Mouse (Mus musculus) G1E (cell line): Measurements from ENCODE around the gene Mical3. TPM values are rescaled to one million over a fixed set of nuclear protein-coding genes. Genes with fewer than 3 reads are reported as not detected.

Source experiments
- ATAC-seq: 2 replicates; pipeline ENCODE4 v1.8.0; 2016; ENCODE audit warnings: mild to moderate bottlenecking; ENCODE audit not compliant: insufficient number of reproducible peaks, poor library complexity, low FRiP score, severe bottlenecking; ENCODE audit errors: extremely low read depth
- DNase-seq: peaks from one replicate; pipeline ENCODE4 v3.0.0; 2012; ENCODE audit warnings: low spot score
- H3K27me3 ChIP-seq: 2 replicates; pipeline ENCODE4 v1.6.1; 2012; ENCODE audit warnings: mild to moderate bottlenecking, low read length, inconsistent platforms; ENCODE audit not compliant: insufficient read depth
- H3K36me3 ChIP-seq: replicated peaks from 2 replicates; pipeline ENCODE3; 2012; ENCODE audit warnings: mild to moderate bottlenecking, inconsistent platforms
- H3K4me1 ChIP-seq: 2 replicates; pipeline ENCODE4 v1.6.1; 2012; ENCODE audit warnings: low read depth, low read length, inconsistent platforms, mixed read lengths; ENCODE audit not compliant: insufficient read depth
- H3K4me3 ChIP-seq: 2 replicates; pipeline ENCODE4 v1.5.1; 2012; ENCODE audit warnings: low read depth, mild to moderate bottlenecking, inconsistent platforms, low read length, moderate library complexity, mixed read lengths
- H3K9me3 ChIP-seq: replicated peaks from 2 replicates; pipeline ENCODE4 v1.6.1; 2012; ENCODE audit warnings: inconsistent platforms
- CTCF ChIP-seq: IDR thresholded peaks from 2 replicates; pipeline ENCODE4 v1.5.1; 2012; ENCODE audit warnings: low read depth, low read length, inconsistent platforms, mixed read lengths
- GATA1 ChIP-seq: IDR thresholded peaks from 2 replicates; pipeline ENCODE4 v1.6.1; 2012; ENCODE audit warnings: borderline replicate concordance, low read length, inconsistent platforms, mixed read lengths
- GATA2 ChIP-seq: IDR thresholded peaks from 2 replicates; pipeline ENCODE4 v1.6.1; 2012; ENCODE audit warnings: low read depth, low read length, inconsistent platforms, borderline replicate concordance
- POLR2AphosphoS5 ChIP-seq: IDR thresholded peaks from 2 replicates; pipeline ENCODE4 v1.6.1; 2012; ENCODE audit warnings: low read depth, low read length, inconsistent platforms; ENCODE audit not compliant: insufficient replicate concordance
- TAL1 ChIP-seq: conservative IDR thresholded peaks from 2 replicates; pipeline ENCODE4 v1.6.1; 2012; ENCODE audit warnings: low read depth, low read length, inconsistent platforms, mixed read lengths
- polyA plus RNA-seq: library from polyadenylated mRNA; stranded (reverse); fragments of >175 nt; gene quantifications from 2 replicates; pipeline ENCODE4 v1.2.3, GENCODE M21; 2012
- total RNA-seq, 2 experiments: library from RNA; stranded (forward) in 1 of 2; stranded (reverse) in 1 of 2; fragments of 200-1000 nt in 1 of 2; fragments of >200 nt in 1 of 2; fragmentation: Nextera tagmentation in 1 of 2; gene quantifications; 2 replicates each; pipeline ENCODE4 v1.2.3; 2014 to 2017

Mical3 gene
- total and polyA plus RNA-seq, 3 experiments, result 20.9 to 109 (median 38.1) TPM

DNA sequence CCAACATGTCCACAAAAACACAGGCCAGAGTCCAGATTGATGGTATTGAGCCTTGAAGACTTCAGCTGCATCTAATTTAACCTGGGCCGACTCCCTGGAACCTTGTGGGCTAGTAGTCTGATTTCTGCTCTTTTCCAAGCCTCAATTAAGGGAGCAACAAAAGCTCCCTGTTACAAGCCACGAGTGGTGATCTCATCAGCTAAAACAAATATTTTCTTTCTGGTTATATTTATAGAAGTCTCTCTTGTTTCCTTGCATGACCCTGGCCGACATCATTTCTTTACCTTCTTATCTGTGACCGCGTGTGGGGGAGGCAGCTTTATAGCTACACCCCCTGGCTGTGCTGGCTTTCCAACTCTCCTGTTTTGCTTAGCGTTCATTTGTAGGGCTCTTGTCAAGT is 29.3 kb upstream of the Mical3 start:
- no peak for ATAC-seq
- Histone ChIP-seq H3K9me3 (no peaks in the 10 kb centered on the region), H3K27me3 (peaks cover 65% of the 10 kb centered on the region), H3K4me3 (no peak overlapping the region), H3K36me3 (no peaks in the 10 kb centered on the region), H3K4me1 (no peaks in the 10 kb centered on the region)
- TF ChIP-seq POLR2AphosphoS5 (no peak), GATA2 (no peak), CTCF (no peak), TAL1 (no peak), GATA1 (no peak)
- no peak for DNase-seq

DNA sequence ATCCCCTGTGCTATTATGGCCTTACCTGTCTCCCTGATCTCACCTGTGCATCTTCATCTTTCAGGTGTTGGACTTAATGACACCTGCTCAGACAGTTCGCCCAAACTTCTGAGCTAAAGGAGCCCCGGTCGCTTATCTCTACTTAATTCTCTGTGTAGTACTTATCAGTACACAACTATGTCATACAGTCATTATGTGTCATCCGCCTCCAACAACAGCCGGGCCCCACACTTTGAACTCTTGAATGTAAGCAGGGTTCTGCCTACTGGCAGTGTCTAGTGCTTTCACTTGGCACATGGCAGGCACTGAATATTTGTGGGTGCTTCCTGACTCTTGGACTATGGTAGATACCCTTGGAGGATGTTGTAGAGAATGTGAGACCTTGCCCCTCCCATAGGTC is 28.8 kb upstream of the Mical3 start:
- TF ChIP-seq TAL1 (no peak), GATA2 (no peak), CTCF (no peak), POLR2AphosphoS5 (no peak), GATA1 (no peak)
- H3K9me3 ChIP-seq, result no peaks in the 10 kb centered on the region
- ATAC-seq (no peak), DNase-seq (no peak)
- H3K4me1 ChIP-seq, result no peaks in the 10 kb centered on the region
- H3K36me3 ChIP-seq, result no peaks in the 10 kb centered on the region
- H3K4me3 ChIP-seq, result no peak overlapping the region
- peaks cover 65% of the 10 kb centered on the region for H3K27me3 ChIP-seq

DNA sequence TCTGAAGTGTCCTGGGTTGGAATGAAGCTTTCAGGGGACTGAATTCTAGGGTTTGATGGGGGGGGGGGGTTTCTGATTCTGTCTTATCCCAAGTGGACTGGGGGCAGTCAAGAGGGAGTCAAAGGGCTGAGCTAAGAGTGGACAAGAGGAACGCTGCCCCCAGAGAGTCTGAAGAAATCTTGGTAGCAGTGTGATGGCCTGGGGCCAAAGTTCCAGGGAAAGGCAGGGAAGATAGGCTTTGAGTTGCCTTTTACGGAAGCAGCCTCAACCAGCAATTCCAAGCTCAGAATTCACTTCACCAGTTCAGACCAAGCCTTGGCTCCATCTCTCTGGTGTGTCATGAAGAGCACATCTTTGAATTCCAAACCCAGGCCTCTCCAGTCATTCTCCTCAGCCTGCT is 25.2 kb upstream of the Mical3 start:
- Histone ChIP-seq H3K27me3 (peaks cover 66% of the 10 kb centered on the region), H3K36me3 (no peaks in the 10 kb centered on the region), H3K4me3 (no peak overlapping the region), H3K4me1 (no peaks in the 10 kb centered on the region), H3K9me3 (no peaks in the 10 kb centered on the region)
- DNase-seq (no peak), ATAC-seq (no peak)
- TF ChIP-seq TAL1 (no peak), CTCF (no peak), POLR2AphosphoS5 (no peak), GATA1 (no peak), GATA2 (no peak)

DNA sequence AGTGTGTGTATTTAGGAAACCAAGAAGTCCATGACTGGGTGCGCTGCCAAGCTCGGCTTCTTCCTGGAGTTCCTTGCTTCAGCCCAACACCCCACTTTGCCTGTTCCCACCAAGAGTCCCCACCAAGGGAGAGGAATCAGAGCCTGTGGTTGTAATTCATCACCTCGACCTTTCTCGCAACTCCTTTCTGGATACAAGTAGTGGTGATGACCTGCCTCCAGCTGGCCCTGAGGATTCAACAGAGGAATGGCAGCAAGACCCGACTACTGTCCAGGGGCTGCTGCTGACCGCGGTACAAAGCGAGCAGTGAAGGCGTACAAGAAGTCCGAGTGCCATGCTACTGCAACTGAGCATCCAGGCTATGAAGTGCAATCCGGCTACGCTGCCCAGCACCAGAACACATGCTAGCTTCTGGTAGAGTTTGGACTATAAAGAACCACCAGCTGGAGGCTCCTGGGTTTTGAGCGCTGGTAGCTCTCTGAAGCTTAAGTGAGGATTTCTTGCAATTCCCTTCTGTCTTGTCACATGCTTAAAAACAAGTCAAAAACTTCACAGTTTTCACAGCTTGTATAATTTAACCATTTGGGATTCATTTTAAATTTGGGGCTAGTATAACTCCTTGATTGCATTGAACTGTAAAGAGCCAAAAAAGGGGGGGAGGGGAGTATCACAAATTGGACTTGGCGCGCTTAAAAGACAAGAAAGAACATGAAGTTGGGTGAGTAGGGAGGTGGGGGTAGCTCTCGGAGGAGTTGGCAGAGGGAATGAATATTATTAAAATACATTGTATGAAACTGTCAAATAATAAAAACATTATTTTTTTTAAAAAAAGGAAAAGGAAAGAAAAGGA is 23.9 kb upstream of the Mical3 start:
- Histone ChIP-seq H3K36me3 (no peaks in the 10 kb centered on the region), H3K4me1 (no peaks in the 10 kb centered on the region), H3K27me3 (peaks cover 60% of the 10 kb centered on the region), H3K9me3 (peaks cover 2% of the 10 kb centered on the region; the same call in 1 of the 2 replicates), H3K4me3 (no peak overlapping the region)
- TF ChIP-seq POLR2AphosphoS5 (no peak), GATA2 (no peak), GATA1 (no peak), CTCF (no peak), TAL1 (no peak)
- DNase-seq (no peak), ATAC-seq (no peak)

GRCm38 (mm10) chr6:121153177-121153576 is 22.4 kb upstream of the Mical3 start:
- no peak for ATAC-seq
- Histone ChIP-seq H3K4me1 (no peaks in the 10 kb centered on the region), H3K36me3 (no peaks in the 10 kb centered on the region), H3K9me3 (peaks cover 2% of the 10 kb centered on the region; the same call in 1 of the 2 replicates), H3K4me3 (no peak overlapping the region), H3K27me3 (peaks cover 53% of the 10 kb centered on the region)
- DNase-seq, result no peak
- no peak for TF ChIP-seq CTCF
- TF ChIP-seq TAL1, result no peak
- TF ChIP-seq GATA2, result no peak
- no peak for TF ChIP-seq POLR2AphosphoS5
- TF ChIP-seq GATA1, result no peak

GRCm38 (mm10) chr6:121151732-121152131 is 20.9 kb upstream of the Mical3 start:
- H3K36me3 ChIP-seq, result no peaks in the 10 kb centered on the region
- H3K9me3 ChIP-seq, result peaks cover 2% of the 10 kb centered on the region; the same call in 1 of the 2 replicates
- DNase-seq (no peak), ATAC-seq (no peak)
- H3K4me1 ChIP-seq, result no peaks in the 10 kb centered on the region
- H3K27me3 ChIP-seq, result peaks cover 52% of the 10 kb centered on the region
- no peak overlapping the region for H3K4me3 ChIP-seq
- TF ChIP-seq GATA1, result no peak
- no peak for TF ChIP-seq GATA2
- no peak for TF ChIP-seq TAL1
- no peak for TF ChIP-seq CTCF
- TF ChIP-seq POLR2AphosphoS5, result no peak
